Mouse (Mus musculus) lung, adult 10 weeks (tissue): Measurements from ENCODE around the gene Usp17la. TPM values are rescaled to one million over a fixed set of nuclear protein-coding genes. Genes with fewer than 3 reads are reported as not detected.

ENCODE experiments used
- polyA plus RNA-seq: library from polyadenylated mRNA; stranded (reverse); fragments of 350-450 nt; fragmentation: Illumina TruSeq; extraction: RNeasy Lipid Tissue Mini Kit (QIAGEN cat#74804); gene quantifications from one replicate; pipeline ENCODE4 v1.2.3, GENCODE M21; 2014; ENCODE audit warnings: low read depth, low replicate concordance; ENCODE audit not compliant: insufficient read depth

Gene Usp17la
- not detected for polyA plus RNA-seq

GRCm38 (mm10) chr7:104856709-104857108 is at the start of gene Usp17la:
Gene Usp17la, plus strand, starts transcription at chr7:104857009.

GRCm38 (mm10) chr7:104842503-104842902 is 14.3 kb upstream of the Usp17la start, which contains the start of gene Usp17lb:
Gene Usp17lb, minus strand, starts transcription at chr7:104842603.

GRCm38 (mm10) chr7:104877731-104878130 is 20.9 kb downstream of the Usp17la start, which contains the start of gene Olfr665:
Gene Olfr665, plus strand, starts transcription at chr7:104878031.

GRCm38 (mm10) chr7:104895852-104896251 is 39.0 kb downstream of the Usp17la start, which contains the start of gene Olfr666:
Gene Olfr666, minus strand, starts transcription at chr7:104895952.

Other genes starting within 250 kb of the Usp17la start
- not detected for gene Olfr656, start 243.1 kb upstream of the Usp17la start, polyA plus RNA-seq
- gene Olfr657, start 232.2 kb upstream of the Usp17la start, polyA plus RNA-seq = not detected
- not detected for gene Olfr658, start 209.7 kb upstream of the Usp17la start, polyA plus RNA-seq
- not detected for gene Olfr659, start 190.3 kb upstream of the Usp17la start, polyA plus RNA-seq
- gene Olfr661, start 170.5 kb upstream of the Usp17la start, polyA plus RNA-seq = not detected
- gene Usp17le, start 79.5 kb upstream of the Usp17la start, polyA plus RNA-seq = not detected
- gene Usp17lb, start 14.4 kb upstream of the Usp17la start, polyA plus RNA-seq = not detected
- not detected for gene Olfr665, start 21.0 kb downstream of the Usp17la start, polyA plus RNA-seq
- gene Olfr666, start 38.9 kb downstream of the Usp17la start, polyA plus RNA-seq = not detected
- not detected for gene Olfr667, start 64.5 kb downstream of the Usp17la start, polyA plus RNA-seq
- not detected for gene Olfr668, start 71.0 kb downstream of the Usp17la start, polyA plus RNA-seq
- gene Olfr669, start 77.2 kb downstream of the Usp17la start, polyA plus RNA-seq = not detected
- gene Olfr670, start 105.6 kb downstream of the Usp17la start, polyA plus RNA-seq = not detected
- gene Olfr671, start 122.1 kb downstream of the Usp17la start, polyA plus RNA-seq = not detected
- not detected for gene Olfr672, start 145.0 kb downstream of the Usp17la start, polyA plus RNA-seq
- gene Olfr675, start 171.5 kb downstream of the Usp17la start, polyA plus RNA-seq = not detected
- gene Olfr676, start 175.7 kb downstream of the Usp17la start, polyA plus RNA-seq = not detected
- gene Olfr677, start 194.4 kb downstream of the Usp17la start, polyA plus RNA-seq = not detected
- gene Olfr678, start 207.5 kb downstream of the Usp17la start, polyA plus RNA-seq = not detected
- not detected for gene Olfr679, start 224.2 kb downstream of the Usp17la start, polyA plus RNA-seq
- not detected for gene Olfr680-ps1, start 235.8 kb downstream of the Usp17la start, polyA plus RNA-seq